Mouse (Mus musculus) midbrain, embryonic 11.5 days (tissue): ENCODE measurements around the gene Chmp3. TPM values are rescaled to one million over a fixed set of nuclear protein-coding genes. Genes with fewer than 3 reads are reported as not detected.

ENCODE experiments used
- ATAC-seq: fragments of 200-750 bp; cut with Nextera tagmentation; 2 replicates; pipeline ENCODE4 v1.8.0; 2017; ENCODE audit warnings: moderate TSS enrichment, moderate library complexity; ENCODE audit not compliant: low FRiP score
- DNase-seq: peaks from one replicate; pipeline ENCODE4 v3.0.0; 2015; ENCODE audit warnings: low spot score; ENCODE audit errors: missing footprints
- H3K27ac ChIP-seq: fragments of 300-500 bp; sonication (generic); 2 replicates; pipeline ENCODE4 v1.5.1; 2014; ENCODE audit warnings: low read depth, low read length
- H3K27me3 ChIP-seq: fragments of 300-500 bp; sonication (generic); 2 replicates; pipeline ENCODE4 v1.6.1; 2014; ENCODE audit warnings: mild to moderate bottlenecking, low read length, moderate library complexity, mixed read lengths; ENCODE audit not compliant: control insufficient read depth, insufficient read depth
- H3K36me3 ChIP-seq: fragments of 300-500 bp; sonication (generic); 2 replicates; pipeline ENCODE4 v1.6.1; 2014; ENCODE audit warnings: mild to moderate bottlenecking, low read length, moderate library complexity, mixed read lengths; ENCODE audit not compliant: control insufficient read depth, insufficient read depth
- H3K4me1 ChIP-seq: fragments of 300-500 bp; sonication (generic); 2 replicates; pipeline ENCODE4 v1.6.1; 2014; ENCODE audit warnings: low read length; ENCODE audit not compliant: control insufficient read depth, insufficient read depth
- H3K4me2 ChIP-seq: fragments of 300-500 bp; sonication (generic); 2 replicates; pipeline ENCODE4 v1.6.1; 2014; ENCODE audit warnings: mild to moderate bottlenecking, moderate library complexity
- H3K4me3 ChIP-seq: fragments of 300-500 bp; sonication (generic); 2 replicates; pipeline ENCODE4 v1.5.1; 2014; ENCODE audit warnings: low read depth, low read length
- H3K9ac ChIP-seq: fragments of 300-500 bp; sonication (generic); 2 replicates; pipeline ENCODE4 v1.6.1; 2014; ENCODE audit warnings: low read length
- H3K9me3 ChIP-seq: fragments of 300-500 bp; sonication (generic); 2 replicates; pipeline ENCODE4 v1.6.1; 2016; ENCODE audit warnings: low read length; ENCODE audit not compliant: control insufficient read depth
- WGBS: fragments of 180-500 bp; shearing (Covaris S2); extraction: QIAGEN DNeasy Blood & Tissue Kit; methylation state at CpG from one replicate; pipeline ENCODE4 v1.1.7; 2014; 5-methylcytosine and 5-hydroxymethylcytosine counted together
- polyA plus RNA-seq: library from polyadenylated mRNA; unstranded; fragments of >200 nt; fragmentation: Nextera tagmentation; extraction: Ambion mirVana; gene quantifications from 2 replicates; pipeline ENCODE4 v1.2.1, GENCODE M21; 2014

Gene Chmp3
- polyA plus RNA-seq, 1 experiment from 2014 or later = 48.2 TPM

GRCm38 (mm10) chr6:71527056-71527455 is 16.5 kb upstream of the Chmp3 start:
- ATAC-seq (no peak), DNase-seq (no peak)
- Histone ChIP-seq H3K36me3 (no peaks in the 10 kb centered on the region), H3K4me1 (no peaks in the 10 kb centered on the region), H3K9me3 (no peaks in the 10 kb centered on the region), H3K27me3 (no peaks in the 10 kb centered on the region), H3K4me3 (no peak overlapping the region), H3K4me2 (no peak overlapping the region), H3K27ac (no peak overlapping the region), H3K9ac (no peak overlapping the region)
- whole genome bisulfite sequencing = 88% methylated on average over 10 of the region's 10 CpGs

GRCm38 (mm10) chr6:71527826-71528225 is 15.8 kb upstream of the Chmp3 start:
- no peaks in the 10 kb centered on the region for H3K4me1 ChIP-seq
- no peak overlapping the region for H3K9ac ChIP-seq
- DNase-seq (no peak), ATAC-seq (no peak)
- no peaks in the 10 kb centered on the region for H3K27me3 ChIP-seq
- 86% methylated on average over 9 of the region's 9 CpGs for WGBS
- H3K4me2 ChIP-seq = no peak overlapping the region
- H3K27ac ChIP-seq = no peak overlapping the region
- no peaks in the 10 kb centered on the region for H3K36me3 ChIP-seq
- no peaks in the 10 kb centered on the region for H3K9me3 ChIP-seq
- H3K4me3 ChIP-seq = no peak overlapping the region

- H3K36me3 ChIP-seq = no peaks in the 10 kb centered on the region
- WGBS = 92% methylated on average over 8 of the region's 8 CpGs
- no peak overlapping the region for H3K4me3 ChIP-seq
- no peaks in the 10 kb centered on the region for H3K4me1 ChIP-seq
- DNase-seq = no peak
- no peaks in the 10 kb centered on the region for H3K27me3 ChIP-seq
- no peak overlapping the region for H3K9ac ChIP-seq
- H3K27ac ChIP-seq = no peak overlapping the region
- no peak overlapping the region for H3K4me2 ChIP-seq
- ATAC-seq = no peak
- H3K9me3 ChIP-seq = no peaks in the 10 kb centered on the region
Measured at GRCm38 (mm10) chr6:71530176-71530575, 13.4 kb upstream of the Chmp3 start.

- no peaks in the 10 kb centered on the region for H3K36me3 ChIP-seq
- no peaks in the 10 kb centered on the region for H3K27me3 ChIP-seq
- H3K4me2 ChIP-seq = no peak overlapping the region
- H3K9me3 ChIP-seq = no peaks in the 10 kb centered on the region
- H3K27ac ChIP-seq = no peak overlapping the region
- H3K4me1 ChIP-seq = no peaks in the 10 kb centered on the region
- H3K9ac ChIP-seq = no peak overlapping the region
- H3K4me3 ChIP-seq = no peak overlapping the region
- DNase-seq (no peak), ATAC-seq (no peak)
Measured at GRCm38 (mm10) chr6:71537286-71537685, 6.3 kb upstream of the Chmp3 start.

- no peaks in the 10 kb centered on the region for H3K4me1 ChIP-seq
- no peaks in the 10 kb centered on the region for H3K9me3 ChIP-seq
- H3K4me3 ChIP-seq = no peak overlapping the region
- 87% methylated on average over 2 of the region's 2 CpGs for WGBS
- H3K27ac ChIP-seq = no peak overlapping the region
- no peaks in the 10 kb centered on the region for H3K27me3 ChIP-seq
- no peak for ATAC-seq
- H3K9ac ChIP-seq = no peak overlapping the region
- no peak for DNase-seq
- no peak overlapping the region for H3K4me2 ChIP-seq
- H3K36me3 ChIP-seq = peaks cover 4% of the 10 kb centered on the region; the same call in 1 of the 2 replicates
Measured at GRCm38 (mm10) chr6:71555507-71555951, 11.9 kb downstream of the Chmp3 start.

GRCm38 (mm10) chr6:71556826-71557225 is 13.2 kb downstream of the Chmp3 start:
- Histone ChIP-seq H3K4me1 (no peaks in the 10 kb centered on the region), H3K36me3 (peaks cover 7% of the 10 kb centered on the region; the same call in 1 of the 2 replicates), H3K27ac (no peak overlapping the region), H3K9me3 (no peaks in the 10 kb centered on the region), H3K4me2 (no peak overlapping the region), H3K27me3 (no peaks in the 10 kb centered on the region), H3K9ac (no peak overlapping the region), H3K4me3 (no peak overlapping the region)
- 95% methylated on average over 2 of the region's 2 CpGs for WGBS
- ATAC-seq = no peak
- DNase-seq = no peak

GRCm38 (mm10) chr6:71568616-71569015 is 25.0 kb downstream of the Chmp3 start:
- no peaks in the 10 kb centered on the region for H3K27me3 ChIP-seq
- ATAC-seq (no peak), DNase-seq (no peak)
- no peaks in the 10 kb centered on the region for H3K9me3 ChIP-seq
- H3K4me3 ChIP-seq = no peak overlapping the region
- H3K9ac ChIP-seq = no peak overlapping the region
- 91% methylated on average over 3 of the region's 3 CpGs for WGBS
- no peak overlapping the region for H3K27ac ChIP-seq
- no peaks in the 10 kb centered on the region for H3K4me1 ChIP-seq
- H3K36me3 ChIP-seq = peaks cover 3% of the 10 kb centered on the region; the same call in 1 of the 2 replicates
- no peak overlapping the region for H3K4me2 ChIP-seq

- H3K4me3 ChIP-seq = no peak overlapping the region
- H3K4me2 ChIP-seq = no peak overlapping the region
- WGBS = 63% methylated on average over 2 of the region's 2 CpGs
- H3K4me1 ChIP-seq = no peaks in the 10 kb centered on the region
- no peak overlapping the region for H3K27ac ChIP-seq
- no peak for DNase-seq
- H3K27me3 ChIP-seq = no peaks in the 10 kb centered on the region
- ATAC-seq = no peak
- peaks cover 3% of the 10 kb centered on the region; the same call in 1 of the 2 replicates for H3K36me3 ChIP-seq
- H3K9me3 ChIP-seq = no peaks in the 10 kb centered on the region
- H3K9ac ChIP-seq = no peak overlapping the region
Measured at GRCm38 (mm10) chr6:71569025-71569424, 25.4 kb downstream of the Chmp3 start.

- no peaks in the 10 kb centered on the region for H3K27me3 ChIP-seq
- H3K9me3 ChIP-seq = no peaks in the 10 kb centered on the region
- no peak overlapping the region for H3K27ac ChIP-seq
- H3K4me3 ChIP-seq = no peak overlapping the region
- no peak overlapping the region for H3K9ac ChIP-seq
- 94% methylated on average over 1 of the region's 1 CpGs for WGBS
- ATAC-seq (no peak), DNase-seq (no peak)
- H3K36me3 ChIP-seq = no peaks in the 10 kb centered on the region; the same call in 1 of the 2 replicates
- H3K4me2 ChIP-seq = no peak overlapping the region
- H3K4me1 ChIP-seq = no peaks in the 10 kb centered on the region
Measured at GRCm38 (mm10) chr6:71575359-71575758, 31.8 kb downstream of the Chmp3 start.

- Histone ChIP-seq H3K27ac (no peak overlapping the region), H3K4me3 (no peak overlapping the region), H3K36me3 (no peaks in the 10 kb centered on the region; the same call in 1 of the 2 replicates), H3K9me3 (no peaks in the 10 kb centered on the region), H3K27me3 (no peaks in the 10 kb centered on the region), H3K9ac (no peak overlapping the region), H3K4me1 (no peaks in the 10 kb centered on the region), H3K4me2 (no peak overlapping the region)
- no peak for DNase-seq
- 92% methylated on average over 11 of the region's 11 CpGs for WGBS
- ATAC-seq = no peak
Measured at GRCm38 (mm10) chr6:71579478-71579877, 35.9 kb downstream of the Chmp3 start.
